Mouse (Mus musculus): ENCODE results near the gene Plxnb2. TPM values are rescaled to one million over a fixed set of nuclear protein-coding genes. Genes with fewer than 3 reads are reported as not detected.
A peak's percentile ranks its signal among the peaks of the same experiment; 100 is the strongest.

Gene Plxnb2
- polyA plus RNA-seq, 1 experiment: 100 TPM

- H3K36me3 ChIP-seq (replicated peaks; ENCODE audit: low read length): no peaks in the 10 kb centered on the region
- TF ChIP-seq FLI1 (IDR thresholded peaks at IDR 0.05; ENCODE audit: low read length) (no peak), GATA1 (IDR thresholded peaks at IDR 0.05; ENCODE audit: borderline replicate concordance, low read length) (no peak)
- no peak overlapping the region for H3K4me3 ChIP-seq (replicated peaks)
- peaks cover 14% of the 10 kb centered on the region for H3K9me3 ChIP-seq
- H3K4me1 ChIP-seq: peaks cover 59% of the 10 kb centered on the region
- peaks cover 99% of the 10 kb centered on the region for H3K27me3 ChIP-seq (replicated peaks)
These were observed 34.7 kb downstream of the Plxnb2 start for GRCm38 (mm10) chr15:89145813-89146350.

- TF ChIP-seq GATA1 (IDR thresholded peaks at IDR 0.05; ENCODE audit: borderline replicate concordance, low read length): no peak
- TF ChIP-seq FLI1 (IDR thresholded peaks at IDR 0.05; ENCODE audit: low read length): no peak
- peaks cover 100% of the 10 kb centered on the region for H3K27me3 ChIP-seq (replicated peaks)
- no peaks in the 10 kb centered on the region for H3K36me3 ChIP-seq (replicated peaks; ENCODE audit: low read length)
- no peak overlapping the region for H3K4me3 ChIP-seq (replicated peaks)
- H3K9me3 ChIP-seq: peaks cover 14% of the 10 kb centered on the region
- peaks cover 65% of the 10 kb centered on the region for H3K4me1 ChIP-seq
These were observed 35.6 kb downstream of the Plxnb2 start for GRCm38 (mm10) chr15:89144965-89145364.

GRCm38 (mm10) chr15:89143134-89143533 lies 37.5 kb downstream of the Plxnb2 start:
- Histone ChIP-seq H3K36me3 (replicated peaks; ENCODE audit: low read length) (no peaks in the 10 kb centered on the region), H3K27me3 (replicated peaks) (peaks cover 100% of the 10 kb centered on the region), H3K4me1 (peaks cover 49% of the 10 kb centered on the region), H3K9me3 (peaks cover 10% of the 10 kb centered on the region), H3K4me3 (replicated peaks) (no peak overlapping the region)
- TF ChIP-seq FLI1 (IDR thresholded peaks at IDR 0.05; ENCODE audit: low read length): no peak
- TF ChIP-seq GATA1 (IDR thresholded peaks at IDR 0.05; ENCODE audit: borderline replicate concordance, low read length): no peak

- peaks cover 99% of the 10 kb centered on the region for H3K27me3 ChIP-seq (replicated peaks)
These were observed 38.7 kb downstream of the Plxnb2 start for GRCm38 (mm10) chr15:89141905-89142304.

GRCm38 (mm10) chr15:89141443-89141842 lies 39.1 kb downstream of the Plxnb2 start:
- Histone ChIP-seq H3K36me3 (replicated peaks; ENCODE audit: low read length) (no peaks in the 10 kb centered on the region), H3K27me3 (replicated peaks) (peaks cover 99% of the 10 kb centered on the region), H3K9me3 (peaks cover 10% of the 10 kb centered on the region), H3K4me3 (replicated peaks) (no peak overlapping the region), H3K4me1 (peaks cover 38% of the 10 kb centered on the region)
- TF ChIP-seq FLI1 (IDR thresholded peaks at IDR 0.05; ENCODE audit: low read length) (no peak), GATA1 (IDR thresholded peaks at IDR 0.05; ENCODE audit: borderline replicate concordance, low read length) (no peak)

More at GRCm38 (mm10) chr15:89141905-89142304, 38.7 kb downstream of the Plxnb2 start:
- Histone ChIP-seq H3K9me3 (peaks cover 10% of the 10 kb centered on the region), H3K4me1 (peaks cover 42% of the 10 kb centered on the region), H3K4me3 (replicated peaks) (no peak overlapping the region), H3K36me3 (replicated peaks; ENCODE audit: low read length) (no peaks in the 10 kb centered on the region)
- TF ChIP-seq GATA1 (IDR thresholded peaks at IDR 0.05; ENCODE audit: borderline replicate concordance, low read length) (no peak), FLI1 (IDR thresholded peaks at IDR 0.05; ENCODE audit: low read length) (no peak)

- H3K36me3 ChIP-seq (replicated peaks; ENCODE audit: low read length): no peaks in the 10 kb centered on the region
- H3K9me3 ChIP-seq: peaks cover 8% of the 10 kb centered on the region
- H3K4me1 ChIP-seq: peaks cover 31% of the 10 kb centered on the region
- H3K27me3 ChIP-seq (replicated peaks): peaks cover 99% of the 10 kb centered on the region
- TF ChIP-seq GATA1 (IDR thresholded peaks at IDR 0.05; ENCODE audit: borderline replicate concordance, low read length) (no peak), FLI1 (IDR thresholded peaks at IDR 0.05; ENCODE audit: low read length) (no peak)
- H3K4me3 ChIP-seq (replicated peaks): peak within 1 kb of the TSS; percentile 52
These were observed 39.8 kb downstream of the Plxnb2 start, which contains the start of gene Mapk12 for GRCm38 (mm10) chr15:89140659-89141252. TSS of gene Mapk12 (minus strand) at chr15:89140703.

GRCm38 (mm10) chr15:89140048-89140658 lies 40.4 kb downstream of the Plxnb2 start:
- Histone ChIP-seq H3K4me3 (replicated peaks) (peak overlapping the region; percentile 52), H3K27me3 (replicated peaks) (peaks cover 99% of the 10 kb centered on the region), H3K4me1 (peaks cover 25% of the 10 kb centered on the region), H3K9me3 (0 out of 2 replicates have a peak, but pooled peaks cover 2% of the 10 kb centered on the region), H3K36me3 (replicated peaks; ENCODE audit: low read length) (no peaks in the 10 kb centered on the region)
- TF ChIP-seq FLI1 (IDR thresholded peaks at IDR 0.05; ENCODE audit: low read length) (no peak), GATA1 (IDR thresholded peaks at IDR 0.05; ENCODE audit: borderline replicate concordance, low read length) (no peak)

GRCm38 (mm10) chr15:89138531-89138930 lies 42.1 kb downstream of the Plxnb2 start:
- H3K4me1 ChIP-seq: peaks cover 20% of the 10 kb centered on the region
- no peaks in the 10 kb centered on the region for H3K36me3 ChIP-seq (replicated peaks; ENCODE audit: low read length)
- TF ChIP-seq FLI1 (IDR thresholded peaks at IDR 0.05; ENCODE audit: low read length) (no peak), GATA1 (IDR thresholded peaks at IDR 0.05; ENCODE audit: borderline replicate concordance, low read length) (no peak)
- H3K4me3 ChIP-seq (replicated peaks): no peak overlapping the region
- H3K27me3 ChIP-seq (replicated peaks): peaks cover 91% of the 10 kb centered on the region
- H3K9me3 ChIP-seq: peaks cover 4% of the 10 kb centered on the region; the same call in 1 of the 2 replicates

- Histone ChIP-seq H3K4me1 (peaks cover 18% of the 10 kb centered on the region), H3K36me3 (replicated peaks; ENCODE audit: low read length) (no peaks in the 10 kb centered on the region), H3K4me3 (replicated peaks) (no peak overlapping the region), H3K9me3 (peaks cover 4% of the 10 kb centered on the region; the same call in 1 of the 2 replicates), H3K27me3 (replicated peaks) (peaks cover 89% of the 10 kb centered on the region)
- TF ChIP-seq GATA1 (IDR thresholded peaks at IDR 0.05; ENCODE audit: borderline replicate concordance, low read length) (no peak), FLI1 (IDR thresholded peaks at IDR 0.05; ENCODE audit: low read length) (no peak)
These were observed 42.6 kb downstream of the Plxnb2 start for GRCm38 (mm10) chr15:89138046-89138405.

Measured in megakaryocyte, embryonic 14.5 days (primary cell).